Mouse (Mus musculus) heart, embryonic 15.5 days (tissue): Measurements from ENCODE around the gene Gm49711. TPM values are rescaled to one million over a fixed set of nuclear protein-coding genes. Genes with fewer than 3 reads are reported as not detected.
"Not testable (repeated sequence)": the region's sequence is repeated elsewhere in the genome, so short reads cannot be mapped to it uniquely, and the experiment has no call there.

Source experiments
- ATAC-seq: fragments of 200-750 bp; cut with Nextera tagmentation; replicated peaks from 2 replicates; pipeline ENCODE4 v1.8.0; 2017; ENCODE audit warnings: low read depth, moderate TSS enrichment; ENCODE audit not compliant: insufficient number of reproducible peaks, insufficient read depth, low FRiP score
- H3K27ac ChIP-seq: fragments of 300-500 bp; sonication (generic); 2 replicates; pipeline ENCODE4 v1.5.1; 2015; ENCODE audit warnings: mild to moderate bottlenecking, inconsistent platforms
- H3K27me3 ChIP-seq: fragments of 300-500 bp; sonication (generic); 2 replicates; pipeline ENCODE4 v1.6.1; 2015; ENCODE audit warnings: inconsistent platforms
- H3K36me3 ChIP-seq: fragments of 300-500 bp; sonication (generic); 2 replicates; pipeline ENCODE4 v1.6.1; 2015; ENCODE audit warnings: mild to moderate bottlenecking, inconsistent platforms
- H3K4me1 ChIP-seq: fragments of 300-500 bp; sonication (generic); replicated peaks from 2 replicates; pipeline ENCODE4 v1.6.1; 2015; ENCODE audit warnings: inconsistent platforms
- H3K4me2 ChIP-seq: fragments of 300-500 bp; sonication (generic); 2 replicates; pipeline ENCODE4 v1.6.1; 2015; ENCODE audit warnings: inconsistent platforms, mild to moderate bottlenecking, moderate library complexity
- H3K4me3 ChIP-seq: fragments of 300-500 bp; sonication (generic); 2 replicates; pipeline ENCODE4 v1.5.1; 2015; ENCODE audit warnings: mild to moderate bottlenecking, inconsistent platforms
- H3K9ac ChIP-seq: fragments of 300-500 bp; sonication (generic); 2 replicates; pipeline ENCODE4 v1.6.1; 2015; ENCODE audit warnings: mild to moderate bottlenecking, inconsistent platforms
- H3K9me3 ChIP-seq: fragments of 300-500 bp; sonication (generic); replicated peaks from 2 replicates; pipeline ENCODE4 v1.6.1; 2016; ENCODE audit warnings: inconsistent platforms
- WGBS: fragments of 180-500 bp; shearing (Covaris S2); methylation state at CpG from one replicate; pipeline ENCODE4 v1.1.7; 2015; ENCODE audit warnings: mixed read lengths; 5-methylcytosine and 5-hydroxymethylcytosine counted together
- polyA plus RNA-seq: library from polyadenylated mRNA; unstranded; fragments of >200 nt; fragmentation: Nextera tagmentation; extraction: Ambion mirVana; gene quantifications from 2 replicates; pipeline ENCODE4 v1.2.1, GENCODE M21; 2015

Gm49711 gene
- polyA plus RNA-seq, 1 experiment from 2014 or later = not detected

DNA sequence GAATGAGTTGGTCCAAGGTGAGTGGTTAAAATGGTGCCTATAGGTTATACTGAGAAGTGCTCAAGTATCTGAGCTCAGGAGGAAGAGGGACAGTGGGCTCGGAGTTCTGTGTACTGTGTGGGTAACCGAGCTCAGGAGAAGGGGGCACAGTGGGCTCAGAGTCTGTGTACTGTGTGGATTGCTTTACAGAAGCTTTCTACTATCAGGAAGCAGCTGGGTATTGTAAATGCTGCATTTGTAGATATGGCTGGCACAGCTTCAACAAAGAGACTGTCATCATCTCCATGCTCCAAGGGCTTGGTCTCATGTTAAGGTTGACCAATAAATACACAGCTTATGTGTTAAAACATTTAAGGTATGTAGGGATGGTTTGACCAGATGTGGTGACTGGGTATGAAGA, 6.7 kb downstream of the Gm49711 start:
- WGBS = 72% methylated on average over 2 of the region's 2 CpGs

DNA sequence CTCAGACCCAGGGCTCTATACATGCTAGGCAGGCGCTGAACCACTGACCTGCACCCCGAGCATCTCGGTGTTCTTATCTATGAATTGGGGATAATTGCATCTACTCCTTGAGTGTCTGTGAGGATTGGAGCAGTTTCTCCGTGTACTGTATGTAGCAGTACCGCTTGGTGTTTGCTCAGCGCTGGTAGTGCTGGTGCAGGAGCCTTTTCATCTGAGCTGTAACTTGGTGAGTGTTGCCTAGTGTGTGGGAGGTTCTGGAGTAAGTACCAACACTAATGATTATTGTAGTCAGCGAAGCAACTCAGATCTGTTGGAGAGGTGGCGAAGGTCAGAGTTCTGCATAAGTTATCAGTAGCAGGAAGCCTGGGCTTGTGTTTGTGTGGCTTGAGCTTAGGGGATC, 12.2 kb downstream of the Gm49711 start:
- H3K4me3 ChIP-seq = no peak overlapping the region
- H3K4me2 ChIP-seq = no peak overlapping the region
- no peak for ATAC-seq
- peaks cover 18% of the 10 kb centered on the region; the same call in 1 of the 2 replicates for H3K36me3 ChIP-seq
- H3K9ac ChIP-seq = no peak overlapping the region
- H3K4me1 ChIP-seq = no peaks in the 10 kb centered on the region
- H3K9me3 ChIP-seq = no peaks in the 10 kb centered on the region
- H3K27me3 ChIP-seq = no peaks in the 10 kb centered on the region
- H3K27ac ChIP-seq = no peak overlapping the region
- WGBS = 83% methylated on average over 8 of the region's 8 CpGs

More for the DNA sequence above, 6.7 kb downstream of the Gm49711 start:
- Histone ChIP-seq H3K27me3 (no peaks in the 10 kb centered on the region), H3K36me3 (peaks cover 41% of the 10 kb centered on the region), H3K4me1 (peaks cover 10% of the 10 kb centered on the region), H3K9ac (no peak overlapping the region), H3K9me3 (no peaks in the 10 kb centered on the region), H3K27ac (no peak overlapping the region), H3K4me3 (no peak overlapping the region), H3K4me2 (no peak overlapping the region)
- ATAC-seq = no peak

DNA sequence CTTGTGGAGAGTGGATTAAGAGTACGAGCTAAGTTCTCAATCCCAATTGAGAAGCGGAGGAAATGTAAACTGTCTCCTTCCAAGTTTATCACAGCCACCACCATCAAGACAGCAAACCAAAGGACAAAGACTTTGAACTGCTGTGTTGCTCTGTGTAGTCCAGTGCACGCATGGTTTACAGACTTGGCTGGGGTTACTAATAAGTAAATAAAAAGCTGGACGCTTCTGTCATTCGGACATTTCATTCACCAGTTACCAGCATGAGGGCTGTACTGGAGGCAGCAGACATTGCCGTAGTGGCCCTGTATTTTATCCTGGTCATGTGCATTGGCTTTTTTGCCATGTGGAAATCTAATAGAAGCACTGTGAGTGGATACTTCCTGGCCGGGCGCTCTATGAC, 18.7 kb downstream of the Gm49711 start:
- Histone ChIP-seq H3K4me2 (no peak overlapping the region), H3K36me3 (peaks cover 13% of the 10 kb centered on the region; the same call in 1 of the 2 replicates), H3K4me1 (no peaks in the 10 kb centered on the region), H3K9me3 (no peaks in the 10 kb centered on the region), H3K9ac (no peak overlapping the region), H3K27me3 (no peaks in the 10 kb centered on the region), H3K27ac (no peak overlapping the region), H3K4me3 (no peak overlapping the region)
- 92% methylated on average over 8 of the region's 8 CpGs for WGBS
- ATAC-seq = no peak

DNA sequence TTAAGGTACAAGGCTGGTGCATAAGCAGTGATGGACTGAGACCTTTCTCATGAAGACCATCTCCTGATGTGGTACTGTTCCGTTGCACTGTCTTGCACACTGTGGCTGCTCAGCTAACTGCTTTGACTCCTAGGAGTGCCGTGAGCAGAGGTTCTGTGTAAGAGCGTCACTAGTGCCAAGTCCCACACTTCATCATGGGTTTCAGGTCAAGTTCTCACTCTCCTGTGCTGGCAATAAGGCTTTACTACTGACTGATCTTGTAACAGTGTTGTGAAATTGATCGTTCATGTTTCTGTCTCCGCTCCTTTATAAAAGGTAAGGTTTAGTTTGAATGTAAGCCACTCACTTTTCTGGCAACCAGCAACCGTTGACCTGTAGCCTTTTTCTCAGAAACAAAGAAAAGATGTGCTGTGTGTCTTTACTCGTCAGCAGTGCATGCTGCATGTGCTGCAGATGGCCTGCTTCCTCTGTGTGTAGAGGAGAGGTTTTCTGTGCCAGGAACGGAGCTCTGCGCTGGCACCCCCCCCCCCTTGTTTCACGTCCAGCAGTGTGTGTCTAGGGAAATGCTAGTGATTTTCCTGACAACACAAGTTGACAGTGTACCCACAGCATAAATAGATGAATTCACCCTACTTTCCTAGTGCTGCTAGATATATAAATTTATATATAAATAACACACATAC, 25.8 kb downstream of the Gm49711 start:
- Histone ChIP-seq H3K9me3 (no peaks in the 10 kb centered on the region), H3K27me3 (no peaks in the 10 kb centered on the region), H3K9ac (no peak overlapping the region), H3K4me2 (no peak overlapping the region), H3K4me1 (no peaks in the 10 kb centered on the region), H3K27ac (no peak overlapping the region), H3K4me3 (no peak overlapping the region), H3K36me3 (peaks cover 7% of the 10 kb centered on the region; the same call in 1 of the 2 replicates)
- ATAC-seq = no peak
- WGBS = 80% methylated on average over 10 of the region's 10 CpGs

DNA sequence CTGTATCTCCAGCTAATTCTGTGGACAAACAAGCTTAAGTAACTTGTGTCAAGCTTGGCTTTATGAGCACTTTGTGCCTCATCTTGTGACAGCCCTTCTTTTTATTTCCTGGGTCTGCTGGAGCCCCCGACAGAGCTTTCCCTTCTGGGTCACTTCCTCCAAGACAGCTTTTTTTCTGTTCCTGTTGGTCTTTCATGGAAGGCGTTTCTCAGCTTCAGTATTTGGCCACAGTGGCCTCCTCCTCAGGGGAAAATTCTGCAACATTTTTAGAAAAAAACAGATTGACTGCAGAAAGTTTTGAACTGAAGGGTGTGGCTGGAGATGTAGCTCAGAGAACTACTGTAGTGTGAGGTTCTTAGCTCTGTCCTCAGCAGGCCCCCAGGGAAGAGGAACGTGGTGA, 31.1 kb downstream of the Gm49711 start:
- ATAC-seq = no peak
- Histone ChIP-seq H3K36me3 (no peaks in the 10 kb centered on the region), H3K9ac (no peak overlapping the region), H3K9me3 (no peaks in the 10 kb centered on the region), H3K27me3 (no peaks in the 10 kb centered on the region), H3K4me2 (no peak overlapping the region), H3K27ac (no peak overlapping the region), H3K4me1 (no peaks in the 10 kb centered on the region), H3K4me3 (no peak overlapping the region)
- 65% methylated on average over 3 of the region's 3 CpGs for WGBS

DNA sequence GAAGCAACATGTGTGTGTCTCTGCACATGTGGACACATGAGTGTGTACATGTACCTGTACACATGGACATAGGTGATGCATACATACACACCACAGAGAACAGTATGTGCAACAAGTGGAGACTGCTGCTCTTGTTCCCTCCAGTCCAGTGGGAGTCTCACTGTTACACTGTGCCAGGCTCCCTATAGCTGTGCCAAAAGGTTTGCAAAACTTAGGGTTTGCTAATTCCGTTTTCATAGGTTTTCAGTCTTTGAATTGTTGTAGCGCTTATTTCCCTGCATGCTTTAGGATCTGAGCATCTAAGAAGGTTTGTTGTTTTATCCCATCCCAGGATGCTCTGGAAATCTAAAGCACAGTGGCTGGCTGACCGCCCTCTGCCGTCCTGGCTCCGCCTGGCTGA, 33.8 kb downstream of the Gm49711 start:
- ATAC-seq = no peak
- H3K27ac ChIP-seq = no peak overlapping the region
- H3K27me3 ChIP-seq = no peaks in the 10 kb centered on the region
- no peak overlapping the region for H3K9ac ChIP-seq
- H3K4me3 ChIP-seq = no peak overlapping the region
- no peaks in the 10 kb centered on the region for H3K36me3 ChIP-seq
- H3K4me2 ChIP-seq = no peak overlapping the region
- no peaks in the 10 kb centered on the region for H3K9me3 ChIP-seq
- no peaks in the 10 kb centered on the region for H3K4me1 ChIP-seq
- 71% methylated on average over 5 of the region's 5 CpGs for WGBS

DNA sequence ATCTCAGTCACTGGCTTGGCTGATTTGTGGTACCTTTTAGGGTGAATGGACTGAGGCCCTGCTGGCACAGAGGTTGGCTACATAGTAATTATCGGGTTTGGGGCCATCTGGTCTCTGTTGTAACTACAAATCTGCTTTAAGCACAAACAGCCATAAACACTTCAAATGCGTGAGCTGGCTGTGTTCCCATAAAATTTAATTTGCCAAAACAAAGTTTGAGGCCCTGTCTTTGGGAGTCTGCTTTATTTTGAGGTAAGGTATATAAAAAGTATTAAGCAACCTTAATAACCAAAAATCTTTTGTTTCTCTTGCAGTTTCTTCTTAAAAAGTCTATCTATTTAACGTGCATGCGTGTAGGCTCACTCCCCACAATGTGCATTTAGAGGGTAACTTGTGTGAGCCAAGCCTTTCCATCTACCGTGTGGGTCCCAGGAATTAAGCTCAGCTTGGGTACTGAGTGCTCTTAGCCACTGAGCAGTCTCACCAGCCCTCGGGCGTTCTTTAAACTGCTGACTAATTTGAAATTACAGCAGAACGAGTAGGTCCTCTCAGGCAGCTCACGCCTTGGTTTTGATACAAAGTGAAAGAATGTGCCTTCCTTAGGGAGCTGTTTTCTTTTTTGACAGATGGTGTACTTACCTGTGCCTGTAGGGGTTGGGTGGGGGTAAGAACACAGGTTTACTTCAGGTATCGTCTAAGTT, 40.4 kb downstream of the Gm49711 start:
- no peak overlapping the region for H3K27ac ChIP-seq
- H3K4me2 ChIP-seq = no peak overlapping the region
- H3K9me3 ChIP-seq = no peaks in the 10 kb centered on the region
- H3K27me3 ChIP-seq = no peaks in the 10 kb centered on the region
- H3K4me1 ChIP-seq = peaks cover 7% of the 10 kb centered on the region
- no peak overlapping the region for H3K4me3 ChIP-seq
- no peaks in the 10 kb centered on the region for H3K36me3 ChIP-seq
- WGBS = 78% methylated on average over 10 of the region's 10 CpGs
- no peak overlapping the region for H3K9ac ChIP-seq
- ATAC-seq = no peak

DNA sequence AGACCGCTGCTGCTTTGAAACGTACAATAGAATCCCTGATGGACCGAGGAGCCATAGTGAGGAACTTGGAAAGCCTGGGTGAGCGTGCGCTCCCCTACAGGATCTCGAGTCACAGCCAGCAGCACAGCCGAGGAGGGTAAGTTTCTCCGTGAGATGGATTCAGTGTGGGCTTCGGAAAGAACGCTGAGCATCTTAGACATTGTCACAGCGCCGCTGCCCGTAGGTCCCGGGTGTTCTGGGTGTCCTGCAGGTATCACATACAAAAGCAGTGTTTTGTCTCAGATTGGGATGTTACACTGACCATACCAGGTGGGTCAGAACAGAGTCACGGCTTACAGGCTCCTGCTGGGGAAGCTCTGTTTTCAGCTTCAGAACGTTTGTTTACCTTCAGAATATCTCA, 41.5 kb downstream of the Gm49711 start:
- Histone ChIP-seq H3K27ac (no peak overlapping the region), H3K9ac (no peak overlapping the region), H3K4me2 (no peak overlapping the region), H3K9me3 (no peaks in the 10 kb centered on the region), H3K4me3 (no peak overlapping the region), H3K27me3 (no peaks in the 10 kb centered on the region), H3K36me3 (no peaks in the 10 kb centered on the region), H3K4me1 (peaks cover 15% of the 10 kb centered on the region)
- WGBS = 85% methylated on average over 16 of the region's 16 CpGs
- ATAC-seq = no peak

DNA sequence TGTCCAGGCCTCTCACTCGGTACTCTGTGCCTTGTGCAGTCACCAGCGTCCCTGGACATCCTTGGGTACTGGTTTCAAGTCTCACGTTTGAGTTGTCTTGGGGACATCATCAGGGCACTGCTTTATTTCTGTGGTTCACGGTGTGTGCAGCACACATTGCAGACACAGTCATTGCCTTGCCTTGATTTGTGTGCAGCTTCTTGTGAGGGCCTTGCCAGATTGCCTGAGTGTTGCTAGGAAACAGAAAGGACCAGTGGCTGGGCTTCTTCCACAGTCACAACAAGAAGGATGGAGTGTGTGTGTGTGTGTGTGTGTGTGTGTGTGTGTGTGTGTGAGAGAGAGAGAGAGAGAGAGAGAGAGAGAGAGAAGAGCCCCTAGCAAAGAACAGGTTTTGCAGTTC, 42.0 kb downstream of the Gm49711 start:
- no peaks in the 10 kb centered on the region for H3K27me3 ChIP-seq
- no peak overlapping the region for H3K27ac ChIP-seq
- H3K4me2 ChIP-seq = no peak overlapping the region
- peaks cover 15% of the 10 kb centered on the region for H3K4me1 ChIP-seq
- no peaks in the 10 kb centered on the region for H3K36me3 ChIP-seq
- H3K9me3 ChIP-seq = no peaks in the 10 kb centered on the region
- ATAC-seq = no peak
- H3K9ac ChIP-seq = no peak overlapping the region
- WGBS = 83% methylated on average over 4 of the region's 4 CpGs
- no peak overlapping the region for H3K4me3 ChIP-seq

DNA sequence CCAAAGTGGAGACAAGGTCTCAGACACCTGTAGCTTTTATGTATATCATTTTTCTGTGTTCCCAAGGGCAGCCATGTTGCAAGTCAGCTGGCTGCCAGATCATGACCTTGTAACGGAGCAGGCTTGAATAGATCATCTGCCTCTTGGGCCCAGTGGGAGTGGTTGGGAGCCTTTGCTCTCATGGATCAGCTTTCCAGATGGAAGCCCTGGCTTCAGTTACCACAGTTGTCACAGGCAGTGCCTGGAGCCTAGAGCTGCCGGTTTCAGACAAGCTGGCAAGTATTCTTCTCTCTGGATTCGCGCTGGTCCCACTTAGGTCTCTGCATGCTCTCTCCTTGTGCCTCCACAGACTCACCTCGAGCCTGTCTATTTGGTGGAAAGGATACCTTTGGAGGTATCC, 44.0 kb downstream of the Gm49711 start:
- no peaks in the 10 kb centered on the region for H3K27me3 ChIP-seq
- no peak overlapping the region for H3K4me2 ChIP-seq
- peaks cover 15% of the 10 kb centered on the region for H3K4me1 ChIP-seq
- H3K4me3 ChIP-seq = no peak overlapping the region
- 77% methylated on average over 5 of the region's 5 CpGs for WGBS
- no peak for ATAC-seq
- no peak overlapping the region for H3K9ac ChIP-seq
- no peak overlapping the region for H3K27ac ChIP-seq
- H3K9me3 ChIP-seq = no peaks in the 10 kb centered on the region
- H3K36me3 ChIP-seq = no peaks in the 10 kb centered on the region

DNA sequence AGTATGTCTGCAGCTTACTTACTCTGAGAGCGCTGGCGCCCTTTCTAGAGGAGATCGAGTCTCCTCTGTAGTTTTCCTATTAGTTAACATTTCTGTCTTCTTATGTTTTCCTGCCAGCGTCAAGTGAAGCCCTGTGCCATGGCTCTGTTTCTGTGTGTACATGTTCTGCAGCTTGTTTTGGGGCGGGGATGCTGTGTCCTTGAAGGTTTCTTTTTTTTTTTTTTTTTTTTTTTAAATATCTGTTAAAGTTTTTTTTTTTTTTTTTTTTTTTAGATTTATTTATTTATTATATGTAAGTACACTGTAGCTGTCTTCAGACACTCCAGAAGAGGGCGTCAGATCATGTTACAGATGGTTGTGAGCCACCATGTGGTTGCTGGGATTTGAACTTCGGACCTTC, 44.8 kb downstream of the Gm49711 start:
- not testable (repeated sequence) for H3K9ac ChIP-seq, H3K9me3 ChIP-seq, H3K27me3 ChIP-seq, H3K4me2 ChIP-seq, H3K27ac ChIP-seq, H3K36me3 ChIP-seq, ATAC-seq, H3K4me3 ChIP-seq
- H3K4me1 ChIP-seq = peaks cover 15% of the 10 kb centered on the region
- 94% methylated on average over 6 of the region's 7 CpGs for WGBS
